Mouse (Mus musculus) heart, embryonic 14.5 days (tissue): Measurements from ENCODE around the gene Zbtb42. TPM values are rescaled to one million over a fixed set of nuclear protein-coding genes. Genes with fewer than 3 reads are reported as not detected.

Experiments used
- ATAC-seq: fragments of 200-750 bp; cut with Nextera tagmentation; 2 replicates; pipeline ENCODE4 v1.8.0; 2017; ENCODE audit warnings: low read depth, moderate TSS enrichment; ENCODE audit not compliant: insufficient number of reproducible peaks, insufficient read depth, low FRiP score
- H3K27ac ChIP-seq, 2 experiments: fragments of 200-500 bp in 1 of 2; fragments of 300-500 bp in 1 of 2; sonication (generic) in 1 of 2; replicated peaks in 1 of 2; 2 replicates each; pipeline ENCODE4 v1.5.1; 2012 to 2014; ENCODE audit warnings: low read depth in 2 of 2, low read length in 2 of 2, control low read depth in 1 of 2, mild to moderate bottlenecking in 1 of 2, mixed read lengths in 1 of 2; ENCODE audit not compliant: control insufficient read depth in 1 of 2, insufficient read depth in 1 of 2
- H3K27me3 ChIP-seq: fragments of 300-500 bp; sonication (generic); 2 replicates; pipeline ENCODE4 v1.6.1; 2014; ENCODE audit warnings: mild to moderate bottlenecking, low read length, control low read depth; ENCODE audit not compliant: control insufficient read depth, insufficient read depth
- H3K36me3 ChIP-seq: fragments of 300-500 bp; sonication (generic); 2 replicates; pipeline ENCODE4 v1.6.1; 2014; ENCODE audit warnings: mild to moderate bottlenecking, control low read depth, low read length, mixed read lengths; ENCODE audit not compliant: control insufficient read depth, insufficient read depth
- H3K4me1 ChIP-seq, 2 experiments: fragments of 200-500 bp in 1 of 2; fragments of 300-500 bp in 1 of 2; sonication (generic) in 1 of 2; 2 replicates each; pipeline ENCODE4 v1.6.1; 2012 to 2014; ENCODE audit warnings: low read length in 2 of 2, control low read depth in 1 of 2, mixed read lengths in 1 of 2; ENCODE audit not compliant: control insufficient read depth in 2 of 2, insufficient read depth in 2 of 2
- H3K4me2 ChIP-seq: fragments of 300-500 bp; sonication (generic); 2 replicates; pipeline ENCODE4 v1.6.1; 2014; ENCODE audit warnings: mild to moderate bottlenecking, low read length
- H3K4me3 ChIP-seq, 2 experiments: fragments of 200-500 bp in 1 of 2; fragments of 300-500 bp in 1 of 2; sonication (generic) in 1 of 2; 2 replicates each; pipeline ENCODE4 v1.5.1; 2012 to 2014; ENCODE audit warnings: low read length in 2 of 2, mild to moderate bottlenecking in 2 of 2, control low read depth in 1 of 2, low read depth in 1 of 2, moderate library complexity in 1 of 2; ENCODE audit not compliant: control insufficient read depth in 1 of 2, insufficient read depth in 1 of 2
- H3K9ac ChIP-seq: fragments of 300-500 bp; sonication (generic); 2 replicates; pipeline ENCODE4 v1.6.1; 2014; ENCODE audit warnings: mild to moderate bottlenecking, low read length
- H3K9me3 ChIP-seq: fragments of 300-500 bp; sonication (generic); 2 replicates; pipeline ENCODE4 v1.6.1; 2016; ENCODE audit warnings: low read length, control low read depth; ENCODE audit not compliant: control insufficient read depth
- WGBS: fragments of 180-500 bp; shearing (Covaris S2); extraction: QIAGEN DNeasy Blood & Tissue Kit; methylation state at CpG from one replicate; pipeline ENCODE4 v1.1.7; 2014; 5-methylcytosine and 5-hydroxymethylcytosine counted together
- polyA plus RNA-seq: library from polyadenylated mRNA; unstranded; fragments of >200 nt; fragmentation: Nextera tagmentation; extraction: Ambion mirVana; gene quantifications from 2 replicates; pipeline ENCODE4 v1.2.1, GENCODE M21; 2014

The Zbtb42 gene
- polyA plus RNA-seq, 1 experiment from 2014 or later = 6.7 TPM

GRCm38 (mm10) chr12:112651778-112652439, 26.7 kb upstream of the Zbtb42 start:
- Histone ChIP-seq H3K27me3 (no peaks in the 10 kb centered on the region), H3K4me2 (no peak overlapping the region), H3K27ac (no peak overlapping the region), H3K9me3 (no peaks in the 10 kb centered on the region), H3K9ac (no peak overlapping the region), H3K36me3 (peaks cover 91% of the 10 kb centered on the region), H3K4me1 (peaks cover 15 to 20% of the 10 kb centered on the region in 2 experiments), H3K4me3 (no peak overlapping the region)
- 86% methylated on average over 5 of the region's 5 CpGs for WGBS
- no peak for ATAC-seq

- Histone ChIP-seq H3K36me3 (peaks cover 91% of the 10 kb centered on the region), H3K9me3 (no peaks in the 10 kb centered on the region), H3K9ac (peak overlapping the region; percentile 54; the same call in 1 of the 2 replicates), H3K27me3 (no peaks in the 10 kb centered on the region), H3K4me1 (peaks cover 15 to 20% of the 10 kb centered on the region in 2 experiments), H3K4me2 (no peak overlapping the region), H3K27ac (peak overlapping the region; percentile 85 to 90), H3K4me3 (no peak overlapping the region)
- 24% methylated on average over 7 of the region's 7 CpGs for WGBS
- ATAC-seq = peak; percentile 60; the same call in 1 of the 2 replicates
Measured at GRCm38 (mm10) chr12:112653157-112653824, 25.3 kb upstream of the Zbtb42 start.

- 84% methylated on average over 5 of the region's 5 CpGs for WGBS
- H3K27me3 ChIP-seq = no peaks in the 10 kb centered on the region
- H3K4me2 ChIP-seq = peak overlapping the region; percentile 29
- H3K4me1 ChIP-seq = peaks cover 18 to 26% of the 10 kb centered on the region in 2 experiments
- ATAC-seq = no peak
- H3K9me3 ChIP-seq = no peaks in the 10 kb centered on the region
- no peak overlapping the region for H3K4me3 ChIP-seq
- peaks cover 92% of the 10 kb centered on the region for H3K36me3 ChIP-seq
- peak overlapping the region; percentile 23 to 85; a peak in 3 of 4 replicates for H3K27ac ChIP-seq
- peak overlapping the region; percentile 54 for H3K9ac ChIP-seq
Measured at GRCm38 (mm10) chr12:112654076-112654475, 24.6 kb upstream of the Zbtb42 start.

GRCm38 (mm10) chr12:112658619-112659018, 20.0 kb upstream of the Zbtb42 start:
- Histone ChIP-seq H3K4me1 (peaks cover 43 to 67% of the 10 kb centered on the region in 2 experiments), H3K9ac (peak overlapping the region; percentile 36; the same call in 1 of the 2 replicates)
- 87% methylated on average over 7 of the region's 7 CpGs for WGBS

GRCm38 (mm10) chr12:112659109-112659508, 19.5 kb upstream of the Zbtb42 start:
- Histone ChIP-seq H3K4me3 (no peak overlapping the region), H3K4me1 (peaks cover 43 to 67% of the 10 kb centered on the region in 2 experiments), H3K9me3 (no peaks in the 10 kb centered on the region), H3K36me3 (peaks cover 93% of the 10 kb centered on the region), H3K9ac (peak overlapping the region; percentile 36; the same call in 1 of the 2 replicates), H3K27me3 (no peaks in the 10 kb centered on the region), H3K4me2 (no peak overlapping the region), H3K27ac (peak overlapping the region in 1 of 2 experiments; percentile 98; a peak in 1 of 4 replicates)
- WGBS = 77% methylated on average over 6 of the region's 6 CpGs
- no peak for ATAC-seq

More at GRCm38 (mm10) chr12:112658619-112659018, 20.0 kb upstream of the Zbtb42 start:
- H3K36me3 ChIP-seq = peaks cover 93% of the 10 kb centered on the region
- no peak for ATAC-seq
- no peak overlapping the region for H3K4me3 ChIP-seq
- H3K27ac ChIP-seq = 0 out of 4 replicates have a peak overlapping the region, but pooled peaks of 1 of the 2 experiments have one; percentile 98
- H3K27me3 ChIP-seq = no peaks in the 10 kb centered on the region
- no peaks in the 10 kb centered on the region for H3K9me3 ChIP-seq
- H3K4me2 ChIP-seq = no peak overlapping the region

- ATAC-seq = peak; percentile 77
- H3K9me3 ChIP-seq = no peaks in the 10 kb centered on the region
- peak overlapping the region; percentile 59 for H3K4me2 ChIP-seq
- H3K27ac ChIP-seq = peak overlapping the region; percentile 88 to 98
- H3K4me1 ChIP-seq = peaks cover 49 to 72% of the 10 kb centered on the region in 2 experiments
- H3K4me3 ChIP-seq = peak overlapping the region in 1 of 2 experiments; percentile 4; a peak in 1 of 4 replicates
- H3K36me3 ChIP-seq = peaks cover 92% of the 10 kb centered on the region
- 21% methylated on average over 5 of the region's 5 CpGs for WGBS
- peak overlapping the region; percentile 58 for H3K9ac ChIP-seq
- H3K27me3 ChIP-seq = no peaks in the 10 kb centered on the region
Measured at GRCm38 (mm10) chr12:112660576-112661326, 17.9 kb upstream of the Zbtb42 start.

- peaks cover 54 to 77% of the 10 kb centered on the region in 2 experiments for H3K4me1 ChIP-seq
- no peaks in the 10 kb centered on the region for H3K9me3 ChIP-seq
- no peaks in the 10 kb centered on the region for H3K27me3 ChIP-seq
- peak overlapping the region; percentile 88 to 98 for H3K27ac ChIP-seq
- H3K9ac ChIP-seq = peak overlapping the region; percentile 58
- no peak for ATAC-seq
- 24% methylated on average over 3 of the region's 3 CpGs for WGBS
- H3K4me2 ChIP-seq = peak overlapping the region; percentile 59
- peaks cover 92% of the 10 kb centered on the region for H3K36me3 ChIP-seq
- H3K4me3 ChIP-seq = 0 out of 4 replicates have a peak overlapping the region, but pooled peaks of 1 of the 2 experiments have one; percentile 2
Measured at GRCm38 (mm10) chr12:112661327-112661605, 17.4 kb upstream of the Zbtb42 start.
